Mouse (Mus musculus) kidney, adult 2 months (tissue): ENCODE data around the gene Mzf1.

Source experiments
- CTCF ChIP-seq: fragments of 200-500 bp; conservative IDR thresholded peaks from 2 replicates; pipeline ENCODE4 v1.5.1; 2011; ENCODE audit warnings: low read depth, mild to moderate bottlenecking, control low read depth, low read length, moderate library complexity, mixed read lengths; ENCODE audit not compliant: insufficient read depth, insufficient read length
- POLR2A ChIP-seq: fragments of 200-500 bp; IDR thresholded peaks from one replicate; pipeline ENCODE4 v1.6.1; 2011; ENCODE audit warnings: low read depth, low read length, control low read depth

DNA sequence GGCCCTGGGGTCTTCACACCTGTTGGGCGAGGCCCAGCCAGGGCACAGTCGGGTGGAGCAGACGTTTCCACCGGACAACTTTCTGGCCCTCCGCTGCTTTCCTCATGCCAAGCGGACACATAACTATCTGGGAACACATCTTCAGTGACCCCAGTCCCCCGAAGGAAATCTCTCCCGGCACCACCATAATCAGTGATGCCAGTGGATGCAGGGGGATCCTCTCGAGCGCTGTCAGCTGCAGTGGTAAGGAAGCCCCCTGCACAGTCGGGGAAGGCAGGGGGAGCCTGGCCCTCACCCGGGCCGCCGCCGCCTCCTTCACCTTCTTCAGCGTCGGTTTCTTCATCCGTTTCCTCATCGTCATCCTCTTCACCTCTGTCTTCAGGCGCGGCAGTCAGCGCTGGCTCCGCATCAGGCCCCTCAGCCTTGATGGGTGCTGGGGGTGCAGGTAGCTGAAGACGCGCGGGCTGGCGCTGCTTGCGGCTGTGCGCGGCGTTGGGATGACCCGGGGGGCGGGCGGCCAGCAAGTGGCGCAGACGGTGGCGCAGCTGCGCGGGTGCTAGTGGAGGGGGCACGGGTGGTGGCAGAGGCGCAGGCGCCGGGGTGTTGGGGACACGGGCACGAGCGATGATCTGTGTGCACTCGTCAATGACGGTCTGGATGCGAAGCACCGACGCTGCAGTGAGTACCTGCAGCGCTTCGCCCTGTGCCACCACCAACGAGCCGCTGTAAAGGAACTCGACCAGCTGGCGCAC lies 47.0 kb downstream of the Mzf1 start:
- no peak for TF ChIP-seq CTCF
- TF ChIP-seq POLR2A: no peak
